Mouse (Mus musculus) G1E (cell line): ENCODE data around the gene Mylip. TPM values are rescaled to one million over a fixed set of nuclear protein-coding genes. Genes with fewer than 3 reads are reported as not detected.

Experiments used
- ATAC-seq: 2 replicates; pipeline ENCODE4 v1.8.0; 2016; ENCODE audit warnings: mild to moderate bottlenecking; ENCODE audit not compliant: insufficient number of reproducible peaks, poor library complexity, low FRiP score, severe bottlenecking; ENCODE audit errors: extremely low read depth
- DNase-seq: peaks from one replicate; pipeline ENCODE4 v3.0.0; 2012; ENCODE audit warnings: low spot score
- H3K27me3 ChIP-seq: 2 replicates; pipeline ENCODE4 v1.6.1; 2012; ENCODE audit warnings: mild to moderate bottlenecking, low read length, inconsistent platforms; ENCODE audit not compliant: insufficient read depth
- H3K36me3 ChIP-seq: replicated peaks from 2 replicates; pipeline ENCODE3; 2012; ENCODE audit warnings: mild to moderate bottlenecking, inconsistent platforms
- H3K4me1 ChIP-seq: 2 replicates; pipeline ENCODE4 v1.6.1; 2012; ENCODE audit warnings: low read depth, low read length, inconsistent platforms, mixed read lengths; ENCODE audit not compliant: insufficient read depth
- H3K4me3 ChIP-seq: 2 replicates; pipeline ENCODE4 v1.5.1; 2012; ENCODE audit warnings: low read depth, mild to moderate bottlenecking, inconsistent platforms, low read length, moderate library complexity, mixed read lengths
- H3K9me3 ChIP-seq: replicated peaks from 2 replicates; pipeline ENCODE4 v1.6.1; 2012; ENCODE audit warnings: inconsistent platforms
- CTCF ChIP-seq: IDR thresholded peaks from 2 replicates; pipeline ENCODE4 v1.5.1; 2012; ENCODE audit warnings: low read depth, low read length, inconsistent platforms, mixed read lengths
- GATA1 ChIP-seq: IDR thresholded peaks from 2 replicates; pipeline ENCODE4 v1.6.1; 2012; ENCODE audit warnings: borderline replicate concordance, low read length, inconsistent platforms, mixed read lengths
- GATA2 ChIP-seq: IDR thresholded peaks from 2 replicates; pipeline ENCODE4 v1.6.1; 2012; ENCODE audit warnings: low read depth, low read length, inconsistent platforms, borderline replicate concordance
- POLR2AphosphoS5 ChIP-seq: IDR thresholded peaks from 2 replicates; pipeline ENCODE4 v1.6.1; 2012; ENCODE audit warnings: low read depth, low read length, inconsistent platforms; ENCODE audit not compliant: insufficient replicate concordance
- TAL1 ChIP-seq: conservative IDR thresholded peaks from 2 replicates; pipeline ENCODE4 v1.6.1; 2012; ENCODE audit warnings: low read depth, low read length, inconsistent platforms, mixed read lengths
- polyA plus RNA-seq: library from polyadenylated mRNA; stranded (reverse); fragments of >175 nt; gene quantifications from 2 replicates; pipeline ENCODE4 v1.2.3, GENCODE M21; 2012
- total RNA-seq, 2 experiments: library from RNA; stranded (forward) in 1 of 2; stranded (reverse) in 1 of 2; fragments of 200-1000 nt in 1 of 2; fragments of >200 nt in 1 of 2; fragmentation: Nextera tagmentation in 1 of 2; gene quantifications; 2 replicates each; pipeline ENCODE4 v1.2.3; 2014 to 2017

The Mylip gene
- total and polyA plus RNA-seq, 3 experiments, result 0.03 to 0.68 (median 0.33) TPM

DNA sequence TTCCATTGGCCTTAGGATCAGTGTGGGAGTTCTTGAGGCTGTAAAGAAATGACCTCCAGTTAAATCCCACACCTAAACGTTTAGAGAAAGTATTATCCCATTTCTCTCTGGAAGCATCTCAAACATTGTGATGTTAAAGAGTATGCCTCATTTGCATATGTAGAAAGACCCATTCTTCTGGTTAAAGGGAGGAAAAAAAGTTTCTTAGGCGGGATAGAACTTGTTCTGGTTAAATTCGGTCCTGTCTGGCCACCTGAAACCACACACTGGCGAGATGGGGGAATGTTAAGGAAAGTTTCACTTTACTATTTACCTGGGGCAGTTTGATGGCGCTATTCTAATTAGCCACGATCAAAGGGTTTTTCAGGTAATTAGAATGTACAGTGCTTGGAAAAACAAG lies 14.7 kb upstream of the Mylip start:
- H3K9me3 ChIP-seq, result no peaks in the 10 kb centered on the region
- DNase-seq (no peak), ATAC-seq (no peak)
- peaks cover 9% of the 10 kb centered on the region for H3K27me3 ChIP-seq
- no peaks in the 10 kb centered on the region for H3K36me3 ChIP-seq
- H3K4me3 ChIP-seq, result no peak overlapping the region
- no peak for TF ChIP-seq GATA2
- TF ChIP-seq CTCF, result no peak
- no peak for TF ChIP-seq POLR2AphosphoS5
- TF ChIP-seq GATA1, result no peak
- no peak for TF ChIP-seq TAL1
- no peaks in the 10 kb centered on the region for H3K4me1 ChIP-seq

DNA sequence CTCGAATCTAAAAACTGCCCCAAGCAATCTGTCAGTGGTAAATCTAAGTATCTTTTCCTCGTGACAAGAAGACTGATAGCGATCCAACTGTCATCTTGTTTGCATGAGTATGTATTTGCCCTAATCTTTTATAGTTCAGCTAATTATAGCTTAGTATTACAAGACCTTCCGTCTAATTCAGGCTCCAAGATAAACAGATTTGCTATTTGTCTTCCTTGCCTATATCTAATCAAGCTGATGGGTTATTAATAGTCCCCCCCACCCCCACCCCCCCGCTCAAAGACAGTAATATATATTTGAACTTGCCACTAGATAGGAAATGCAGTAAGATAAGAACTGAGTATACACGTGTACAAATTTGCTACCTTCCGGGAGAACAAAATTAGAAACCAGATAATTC lies 7.3 kb upstream of the Mylip start:
- ATAC-seq, result no peak

GRCm38 (mm10) chr13:45384636-45385035 lies 4.9 kb upstream of the Mylip start:
- peaks cover 3% of the 10 kb centered on the region; the same call in 1 of the 2 replicates for H3K9me3 ChIP-seq
- DNase-seq (no peak), ATAC-seq (no peak)
- no peaks in the 10 kb centered on the region for H3K36me3 ChIP-seq
- no peak for TF ChIP-seq TAL1
- no peaks in the 10 kb centered on the region for H3K4me1 ChIP-seq
- peaks cover 20% of the 10 kb centered on the region for H3K27me3 ChIP-seq
- no peak overlapping the region for H3K4me3 ChIP-seq

More for the DNA sequence above, 7.3 kb upstream of the Mylip start:
- H3K27me3 ChIP-seq, result peaks cover 23% of the 10 kb centered on the region
- no peak for TF ChIP-seq POLR2AphosphoS5
- TF ChIP-seq TAL1, result no peak
- no peak for TF ChIP-seq GATA2
- TF ChIP-seq CTCF, result no peak
- no peak for TF ChIP-seq GATA1
- H3K36me3 ChIP-seq, result no peaks in the 10 kb centered on the region
- no peaks in the 10 kb centered on the region for H3K9me3 ChIP-seq
- no peaks in the 10 kb centered on the region for H3K4me1 ChIP-seq
- no peak for DNase-seq
- H3K4me3 ChIP-seq, result no peak overlapping the region

DNA sequence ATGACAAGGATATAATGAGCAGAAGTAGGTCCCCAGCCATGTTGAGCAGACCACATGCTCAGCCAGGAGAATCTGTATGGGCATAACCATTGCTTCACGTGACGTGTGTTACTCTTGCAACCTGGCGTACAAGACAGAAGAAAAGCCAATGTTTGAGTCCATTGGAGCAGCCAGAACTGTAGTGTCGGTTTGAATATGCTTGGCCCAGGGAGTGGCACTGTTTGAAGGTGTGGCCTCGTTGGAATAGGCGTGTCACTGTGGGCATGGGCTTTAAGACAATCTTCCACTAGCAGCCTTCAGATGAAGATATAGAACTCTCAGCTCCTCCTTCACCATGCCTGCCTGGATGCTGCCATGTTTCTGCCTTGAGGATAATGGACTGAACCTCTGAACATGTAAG lies 4.0 kb upstream of the Mylip start:
- Histone ChIP-seq H3K36me3 (no peaks in the 10 kb centered on the region), H3K4me1 (no peaks in the 10 kb centered on the region), H3K4me3 (no peak overlapping the region), H3K27me3 (peaks cover 24% of the 10 kb centered on the region), H3K9me3 (peaks cover 5% of the 10 kb centered on the region; the same call in 1 of the 2 replicates)
- DNase-seq (no peak), ATAC-seq (no peak)
- TF ChIP-seq GATA1 (no peak), CTCF (no peak), TAL1 (no peak), GATA2 (no peak), POLR2AphosphoS5 (no peak)

- Histone ChIP-seq H3K27me3 (peaks cover 21% of the 10 kb centered on the region), H3K4me3 (no peak overlapping the region), H3K4me1 (no peaks in the 10 kb centered on the region), H3K36me3 (no peaks in the 10 kb centered on the region), H3K9me3 (peaks cover 5% of the 10 kb centered on the region; the same call in 1 of the 2 replicates)
- TF ChIP-seq POLR2AphosphoS5, result no peak
- TF ChIP-seq GATA2, result no peak
- TF ChIP-seq GATA1, result no peak
- TF ChIP-seq CTCF, result no peak
- TF ChIP-seq TAL1, result no peak
- no peak for DNase-seq
- ATAC-seq, result no peak
Observed at GRCm38 (mm10) chr13:45386253-45386652, 3.3 kb upstream of the Mylip start.

- ATAC-seq (no peak), DNase-seq (no peak)
- TF ChIP-seq POLR2AphosphoS5, result no peak
- TF ChIP-seq GATA2, result no peak
- no peak for TF ChIP-seq GATA1
- TF ChIP-seq CTCF, result no peak
- TF ChIP-seq TAL1, result no peak
- Histone ChIP-seq H3K4me1 (no peaks in the 10 kb centered on the region), H3K36me3 (no peaks in the 10 kb centered on the region), H3K4me3 (no peak overlapping the region; the same call in 1 of the 2 replicates), H3K27me3 (peaks cover 22% of the 10 kb centered on the region), H3K9me3 (peaks cover 5% of the 10 kb centered on the region; the same call in 1 of the 2 replicates)
Observed at GRCm38 (mm10) chr13:45387231-45387630, 2.3 kb upstream of the Mylip start.

- Histone ChIP-seq H3K4me3 (no peak overlapping the region), H3K4me1 (no peaks in the 10 kb centered on the region), H3K36me3 (no peaks in the 10 kb centered on the region), H3K9me3 (peaks cover 5% of the 10 kb centered on the region; the same call in 1 of the 2 replicates), H3K27me3 (peaks cover 17% of the 10 kb centered on the region)
- TF ChIP-seq POLR2AphosphoS5 (no peak), GATA1 (no peak), TAL1 (no peak), CTCF (no peak), GATA2 (no peak)
- DNase-seq (no peak), ATAC-seq (no peak)
Observed at GRCm38 (mm10) chr13:45388254-45388805, 1.2 kb upstream of the Mylip start.
